Comparison of ENCODE assay signal across 7 mouse cellular contexts in genomic region chr7:19628536-19629360, GRCm38 (mm10). TPM values are rescaled to one million over a fixed set of nuclear protein-coding genes. Genes with fewer than 3 reads are reported as not detected.
DNase-seq lines count a peak whose midpoint lies in the region; ATAC-seq lines count a peak whose summit lies in the region.

No protein-coding gene starts in this region.

- no peaks in the 10 kb centered on the region for H3K4me1 ChIP-seq in embryonic facial prominence, embryonic 12.5 days
- 0 out of 2 replicates have a peak, but pooled peaks cover 2% of the 10 kb centered on the region for H3K4me1 ChIP-seq in limb, embryonic 11.5 days (ENCODE audit: control insufficient read depth, insufficient read depth, low read length)
- H3K4me1 ChIP-seq in midbrain, embryonic 14.5 days (ENCODE audit: control insufficient read depth, insufficient read depth, low read length): no peaks in the 10 kb centered on the region; the same call in 1 of the 2 replicates

- peaks cover 18% of the 10 kb centered on the region for H3K36me3 ChIP-seq in embryonic facial prominence, embryonic 12.5 days
- H3K36me3 ChIP-seq in limb, embryonic 11.5 days (ENCODE audit: control insufficient read depth, insufficient read depth, low read length): peaks cover 7% of the 10 kb centered on the region; the same call in 1 of the 2 replicates
- H3K36me3 ChIP-seq in midbrain, embryonic 14.5 days (ENCODE audit: control insufficient read depth, insufficient read depth, low read length): peaks cover 19% of the 10 kb centered on the region

- H3K27me3 ChIP-seq in embryonic facial prominence, embryonic 12.5 days: no peaks in the 10 kb centered on the region
- no peaks in the 10 kb centered on the region for H3K27me3 ChIP-seq in limb, embryonic 11.5 days (ENCODE audit: control insufficient read depth, insufficient read depth, low read length)
- H3K27me3 ChIP-seq in midbrain, embryonic 14.5 days (ENCODE audit: control insufficient read depth, insufficient read depth, low read length): no peaks in the 10 kb centered on the region

- no peaks in the 10 kb centered on the region for H3K9me3 ChIP-seq in embryonic facial prominence, embryonic 12.5 days
- H3K9me3 ChIP-seq in limb, embryonic 11.5 days (ENCODE audit: control insufficient read depth, low read length): no peaks in the 10 kb centered on the region
- no peaks in the 10 kb centered on the region for H3K9me3 ChIP-seq in midbrain, embryonic 14.5 days (ENCODE audit: control insufficient read depth, low read length)

- peak overlapping the region; percentile 78 for H3K4me3 ChIP-seq in embryonic facial prominence, embryonic 12.5 days
- peak overlapping the region; percentile 61 for H3K4me3 ChIP-seq in limb, embryonic 11.5 days (ENCODE audit: low read depth, low read length)
- H3K4me3 ChIP-seq in midbrain, embryonic 14.5 days (replicated peaks; ENCODE audit: low read depth, low read length): peak overlapping the region; percentile 68

- DNase-seq in adrenal gland, postnatal 25 days: peak; percentile 94
- DNase-seq in heart, adult 11 months: peak; percentile 100
- DNase-seq in kidney, adult 18-20 months: peak; percentile 97
- DNase-seq in limb, embryonic 11.5 days (ENCODE audit: low spot score): peak; percentile 92
- peak; percentile 85 for DNase-seq in midbrain, embryonic 14.5 days
- peak; percentile 96 to 98 for DNase-seq in spleen, adult 18-20 months

- peak; percentile 89 for ATAC-seq in embryonic facial prominence, embryonic 12.5 days (ENCODE audit: insufficient number of reproducible peaks, insufficient read depth, low FRiP score, low TSS enrichment)
- peak; percentile 90 for ATAC-seq in limb, embryonic 11.5 days (ENCODE audit: insufficient number of reproducible peaks, low FRiP score, low TSS enrichment, low read depth)
- ATAC-seq in midbrain, embryonic 14.5 days (ENCODE audit: low FRiP score, low TSS enrichment): peak; percentile 86

- peak overlapping the region; percentile 85 for H3K27ac ChIP-seq in embryonic facial prominence, embryonic 12.5 days
- peak overlapping the region; percentile 59; the same call in 1 of the 2 replicates for H3K27ac ChIP-seq in limb, embryonic 11.5 days (replicated peaks; ENCODE audit: low read depth, low read length)
- peak overlapping the region; percentile 63; the same call in 1 of the 2 replicates for H3K27ac ChIP-seq in midbrain, embryonic 14.5 days (replicated peaks; ENCODE audit: low read depth, low read length)

- 1% methylated on average over 57 of the region's 57 CpGs for WGBS in embryonic facial prominence, embryonic 12.5 days
- 2% methylated on average over 56 of the region's 57 CpGs for WGBS in limb, embryonic 11.5 days
- 1% methylated on average over 57 of the region's 57 CpGs for WGBS in midbrain, embryonic 14.5 days

- H3K9ac ChIP-seq in embryonic facial prominence, embryonic 12.5 days: peak overlapping the region; percentile 55
- peak overlapping the region; percentile 35 for H3K9ac ChIP-seq in limb, embryonic 11.5 days (ENCODE audit: low read length)
- peak overlapping the region; percentile 46; the same call in 1 of the 2 replicates for H3K9ac ChIP-seq in midbrain, embryonic 14.5 days (replicated peaks; ENCODE audit: low read length)

- H3K4me2 ChIP-seq in embryonic facial prominence, embryonic 12.5 days (replicated peaks): peak overlapping the region; percentile 90
- peak overlapping the region; percentile 90 for H3K4me2 ChIP-seq in limb, embryonic 11.5 days (ENCODE audit: low read depth, severe bottlenecking)
- H3K4me2 ChIP-seq in midbrain, embryonic 14.5 days (ENCODE audit: low read length): peak overlapping the region; percentile 94

RNA-seq across cellular contexts. Expression of gene Relb, which starts 0.5 kb away (rescaled TPM):
- 25.6 and 32.3 TPM in 2 replicates for total RNA-seq in adrenal gland, postnatal 25 days (2021)
- 8.0 and 8.5 TPM in 2 replicates for polyA plus RNA-seq in embryonic facial prominence, embryonic 12.5 days (2016; fragmentation: Nextera tagmentation; extraction: Ambion mirVana)
- polyA plus RNA-seq in limb, embryonic 11.5 days (2014; fragmentation: Nextera tagmentation; extraction: Ambion mirVana): 4.7 and 5.3 TPM in 2 replicates
- 4.5 and 5.2 TPM in 2 replicates for polyA plus RNA-seq in midbrain, embryonic 14.5 days (2014; fragmentation: Nextera tagmentation; extraction: Ambion mirVana)

RNA-seq across cellular contexts. Expression of gene Clasrp, which starts 24.5 kb away (rescaled TPM):
- 57.4 and 67.6 TPM in 2 replicates for total RNA-seq in adrenal gland, postnatal 25 days (2021)
- 72.7 and 80.7 TPM in 2 replicates for polyA plus RNA-seq in embryonic facial prominence, embryonic 12.5 days (2016; fragmentation: Nextera tagmentation; extraction: Ambion mirVana)
- 55.9 and 61.5 TPM in 2 replicates for polyA plus RNA-seq in limb, embryonic 11.5 days (2014; fragmentation: Nextera tagmentation; extraction: Ambion mirVana)
- 44.7 and 50.4 TPM in 2 replicates for polyA plus RNA-seq in midbrain, embryonic 14.5 days (2014; fragmentation: Nextera tagmentation; extraction: Ambion mirVana)

RNA-seq across cellular contexts. Expression of gene Clptm1, which starts 36.1 kb away (rescaled TPM):
- 148 and 159 TPM in 2 replicates for total RNA-seq in adrenal gland, postnatal 25 days (2021)
- 93.9 and 95.0 TPM in 2 replicates for polyA plus RNA-seq in embryonic facial prominence, embryonic 12.5 days (2016; fragmentation: Nextera tagmentation; extraction: Ambion mirVana)
- polyA plus RNA-seq in limb, embryonic 11.5 days (2014; fragmentation: Nextera tagmentation; extraction: Ambion mirVana): 91.6 and 97.3 TPM in 2 replicates
- polyA plus RNA-seq in midbrain, embryonic 14.5 days (2014; fragmentation: Nextera tagmentation; extraction: Ambion mirVana): 132 and 134 TPM in 2 replicates

RNA-seq across cellular contexts. Expression of gene Apoc2, which starts 49.0 kb away (rescaled TPM):
- 3.1 TPM in 1 of 2 replicates, not detected in the other for total RNA-seq in adrenal gland, postnatal 25 days (2021)
- 0.74 and 0.83 TPM in 2 replicates for polyA plus RNA-seq in embryonic facial prominence, embryonic 12.5 days (2016; fragmentation: Nextera tagmentation; extraction: Ambion mirVana)
- polyA plus RNA-seq in limb, embryonic 11.5 days (2014; fragmentation: Nextera tagmentation; extraction: Ambion mirVana): 0.44 and 0.77 TPM in 2 replicates
- polyA plus RNA-seq in midbrain, embryonic 14.5 days (2014; fragmentation: Nextera tagmentation; extraction: Ambion mirVana): 0.37 TPM in 1 of 2 replicates, not detected in the other

RNA-seq across cellular contexts. Expression of gene Gemin7, which starts 51.4 kb away (rescaled TPM):
- 75.6 and 93.0 TPM in 2 replicates for total RNA-seq in adrenal gland, postnatal 25 days (2021)
- polyA plus RNA-seq in embryonic facial prominence, embryonic 12.5 days (2016; fragmentation: Nextera tagmentation; extraction: Ambion mirVana): 150 and 164 TPM in 2 replicates
- polyA plus RNA-seq in limb, embryonic 11.5 days (2014; fragmentation: Nextera tagmentation; extraction: Ambion mirVana): 183 and 185 TPM in 2 replicates
- polyA plus RNA-seq in midbrain, embryonic 14.5 days (2014; fragmentation: Nextera tagmentation; extraction: Ambion mirVana): 140 and 154 TPM in 2 replicates

Comparison
In these comparisons a context has a peak if more than half of its experiments do, and no peak if none do; other contexts are left out.
1. Peak in every context shown above with its lines: DNase-seq, ATAC-seq, H3K4me3 ChIP-seq and H3K27ac ChIP-seq.